ENCODE assay signal across 8 mouse cellular contexts in genomic region chr7:25297454-25298325, GRCm38 (mm10). TPM values are rescaled to one million over a fixed set of nuclear protein-coding genes. Genes with fewer than 3 reads are reported as not detected.
DNase-seq lines count a peak whose midpoint lies in the region; ATAC-seq and TF ChIP-seq lines count a peak whose summit lies in the region.

Gene Pafah1b3 (minus strand): TSS chr7:25297986.

- H3K9me3 ChIP-seq in ES-Bruce4 (replicated peaks; ENCODE audit: control insufficient read depth, insufficient read depth, low read length, poor library complexity, severe bottlenecking): no peaks in the 10 kb centered on the region
- H3K9me3 ChIP-seq in liver, postnatal 0 days (ENCODE audit: low read length): no peaks in the 10 kb centered on the region
- H3K9me3 ChIP-seq in neural tube, embryonic 15.5 days (replicated peaks): no peaks in the 10 kb centered on the region

- ATAC-seq in liver, postnatal 0 days: peak; percentile 92
- peak; percentile 93 for ATAC-seq in neural tube, embryonic 15.5 days (ENCODE audit: low FRiP score)

- under 1% methylated on average over 47 of the region's 52 CpGs for WGBS in liver, postnatal 0 days (ENCODE audit: insufficient replicate concordance)
- WGBS in neural tube, embryonic 15.5 days: under 1% methylated on average over 50 of the region's 52 CpGs

- H3K4me3 ChIP-seq in ES-Bruce4 (ENCODE audit: low read depth, low read length): peak within 1 kb of the TSS; percentile 90
- H3K4me3 ChIP-seq in liver, postnatal 0 days (ENCODE audit: low read depth, low read length): peak within 1 kb of the TSS; percentile 67
- peak within 1 kb of the TSS; percentile 79 for H3K4me3 ChIP-seq in neural tube, embryonic 15.5 days (replicated peaks)

- peak; percentile 99 for DNase-seq in brain, embryonic 14.5 days (ENCODE audit: low read depth)
- peak; percentile 92 for DNase-seq in fat pad, adult 2 months (ENCODE audit: extremely low read depth, low read depth, low spot score)
- peak; percentile 62 to 70 for DNase-seq in heart, postnatal 14 days
- peak; percentile 85 for DNase-seq in layer of hippocampus, adult 11-12 months (ENCODE audit: low spot score)
- DNase-seq in liver, postnatal 0 days: peak; percentile 80
- peak; percentile 87 for DNase-seq in thymus, postnatal 0 days (ENCODE audit: low spot score)

- peak within 1 kb of the TSS; percentile 78 for H3K9ac ChIP-seq in ES-Bruce4 (ENCODE audit: low read depth, poor library complexity, severe bottlenecking)
- H3K9ac ChIP-seq in liver, postnatal 0 days (replicated peaks): peak within 1 kb of the TSS; percentile 78
- peak within 1 kb of the TSS; percentile 84 for H3K9ac ChIP-seq in neural tube, embryonic 15.5 days (replicated peaks)

- H3K4me2 ChIP-seq in liver, postnatal 0 days (ENCODE audit: low read depth, low read length): peak within 1 kb of the TSS; percentile 95
- H3K4me2 ChIP-seq in neural tube, embryonic 15.5 days: peak within 1 kb of the TSS; percentile 66

- peaks cover 11% of the 10 kb centered on the region for H3K36me3 ChIP-seq in ES-Bruce4 (ENCODE audit: control insufficient read depth, insufficient read depth, low read length, poor library complexity, severe bottlenecking)
- H3K36me3 ChIP-seq in liver, postnatal 0 days (replicated peaks; ENCODE audit: insufficient read depth, low read length): peaks cover 13% of the 10 kb centered on the region
- peaks cover 35% of the 10 kb centered on the region for H3K36me3 ChIP-seq in neural tube, embryonic 15.5 days

- peak; percentile 72; the same call in 1 of the 2 replicates for TF ChIP-seq EP300 in ES-Bruce4 (IDR thresholded peaks at IDR 0.05; ENCODE audit: insufficient read depth, low read depth, low read length)
- TF ChIP-seq EP300 in liver, postnatal 0 days (IDR thresholded peaks at IDR 0.05; ENCODE audit: low read depth): no peak

- no peaks in the 10 kb centered on the region for H3K27me3 ChIP-seq in ES-Bruce4 (ENCODE audit: control insufficient read depth, insufficient read depth, low read length, poor library complexity, severe bottlenecking)
- H3K27me3 ChIP-seq in liver, postnatal 0 days (ENCODE audit: insufficient read depth, low read length): no peaks in the 10 kb centered on the region
- H3K27me3 ChIP-seq in neural tube, embryonic 15.5 days (replicated peaks): no peaks in the 10 kb centered on the region

- intact Hi-C loops in heart, postnatal 14 days (cut with DNase I): no loop called here

- TF ChIP-seq POLR2A in ES-Bruce4 (IDR thresholded peaks at IDR 0.05; ENCODE audit: insufficient read depth, low read length): no peak
- TF ChIP-seq POLR2A in brain, embryonic 14.5 days (IDR thresholded peaks at IDR 0.05; ENCODE audit: borderline replicate concordance, extremely low read depth, insufficient read depth, insufficient read length, poor library complexity, severe bottlenecking): peak; percentile 40; the same call in 1 of the 2 replicates

- H3K27ac ChIP-seq in ES-Bruce4 (ENCODE audit: insufficient read depth, low read length): peak within 1 kb of the TSS; percentile 34; the same call in 1 of the 2 replicates
- peak within 1 kb of the TSS; percentile 79 for H3K27ac ChIP-seq in liver, postnatal 0 days (ENCODE audit: low read depth)
- peak within 1 kb of the TSS; percentile 98 for H3K27ac ChIP-seq in neural tube, embryonic 15.5 days (replicated peaks)

- no peaks in the 10 kb centered on the region for H3K4me1 ChIP-seq in ES-Bruce4 (ENCODE audit: control insufficient read depth, insufficient read depth, low read length)
- peaks cover 12% of the 10 kb centered on the region for H3K4me1 ChIP-seq in liver, postnatal 0 days (ENCODE audit: insufficient read depth)
- H3K4me1 ChIP-seq in neural tube, embryonic 15.5 days: peaks cover 39% of the 10 kb centered on the region

- peak; percentile 82 for TF ChIP-seq CTCF in ES-Bruce4 (IDR thresholded peaks at IDR 0.05; ENCODE audit: low read depth, low read length)
- TF ChIP-seq CTCF in brain, embryonic 14.5 days (IDR thresholded peaks at IDR 0.05; ENCODE audit: borderline replicate concordance, extremely low read depth, insufficient read depth, insufficient read length): peak; percentile 32; the same call in 1 of the 2 replicates
- peak; percentile 49 for TF ChIP-seq CTCF in liver, postnatal 0 days (IDR thresholded peaks at IDR 0.05; ENCODE audit: low read depth)

RNA-seq across cellular contexts. Expression of gene Pafah1b3, which starts in this region (rescaled TPM):
- 47.8 and 55.6 TPM in 2 replicates for polyA plus RNA-seq in ES-Bruce4 (2011; ENCODE audit: insufficient read depth, insufficient read length, low read depth, missing spikeins)
- polyA plus RNA-seq in brain, embryonic 14.5 days (2012; rRNA removed): 640 and 871 TPM in 2 replicates
- 1 to 10 TPM; 5.1 to 5.6 TPM for total RNA-seq in heart, postnatal 14 days (2021)
- polyA plus RNA-seq in liver, postnatal 0 days (2015; fragmentation: Nextera tagmentation; extraction: Ambion mirVana): 23.4 and 25.4 TPM in 2 replicates
- 458 and 569 TPM in 2 replicates for polyA plus RNA-seq in neural tube, embryonic 15.5 days (2015; fragmentation: Nextera tagmentation; extraction: Ambion mirVana)
- polyA plus RNA-seq in thymus, postnatal 0 days (2015; fragmentation: Nextera tagmentation; extraction: Ambion mirVana): 142 TPM in 2 replicates

Comparison
In these comparisons a context has a peak if more than half of its experiments do, and no peak if none do; other contexts are left out.
1. Peak in every context shown above with its lines: DNase-seq, ATAC-seq, H3K4me3 ChIP-seq and H3K27ac ChIP-seq.
2. H3K27ac ChIP-seq: peak in every context shown above with its lines; median percentile 98 in neural tube, embryonic 15.5 days; 79 in liver, postnatal 0 days; 34 in ES-Bruce4.
3. CTCF ChIP-seq: peak in every context shown above with its lines; median percentile 82 in ES-Bruce4; 49 in liver, postnatal 0 days; 32 in brain, embryonic 14.5 days.